Mouse (Mus musculus) heart, embryonic 10.5 days (tissue): Measurements from ENCODE around the gene Plpp2. TPM values are rescaled to one million over a fixed set of nuclear protein-coding genes. Genes with fewer than 3 reads are reported as not detected.

Experiments
- DNase-seq: peaks from one replicate; pipeline ENCODE4 v3.0.0-alpha.2; 2017; ENCODE audit warnings: low spot score
- H3K27ac ChIP-seq: fragments of 300-500 bp; sonication (generic); 2 replicates; pipeline ENCODE4 v1.5.1; 2016; ENCODE audit warnings: mild to moderate bottlenecking
- H3K27me3 ChIP-seq: fragments of 300-500 bp; sonication (generic); 2 replicates; pipeline ENCODE4 v1.6.1; 2016; ENCODE audit warnings: mild to moderate bottlenecking; ENCODE audit not compliant: poor library complexity, insufficient read depth, severe bottlenecking
- H3K36me3 ChIP-seq: fragments of 300-500 bp; sonication (generic); 2 replicates; pipeline ENCODE4 v1.6.1; 2016; ENCODE audit warnings: mild to moderate bottlenecking, moderate library complexity
- H3K4me1 ChIP-seq: fragments of 300-500 bp; sonication (generic); 2 replicates; pipeline ENCODE4 v1.6.1; 2016; ENCODE audit warnings: mild to moderate bottlenecking
- H3K4me3 ChIP-seq: fragments of 300-500 bp; sonication (generic); 2 replicates; pipeline ENCODE4 v1.5.1; 2016; ENCODE audit warnings: mild to moderate bottlenecking, moderate library complexity
- H3K9me3 ChIP-seq: fragments of 300-500 bp; sonication (generic); 2 replicates; pipeline ENCODE4 v1.6.1; 2016; ENCODE audit warnings: mild to moderate bottlenecking, moderate library complexity
- WGBS: fragments of 180-500 bp; shearing (Covaris S2); methylation state at CpG from one replicate; pipeline ENCODE4 v1.1.7; 2016; 5-methylcytosine and 5-hydroxymethylcytosine counted together
- microRNA-seq: library from miRNA; unstranded; fragments of <30 nt; microRNA quantifications from one replicate; pipeline ENCODE4, GENCODE M21; 2017
- polyA plus RNA-seq: library from polyadenylated mRNA; unstranded; fragments of >200 nt; fragmentation: Nextera tagmentation; extraction: Ambion mirVana; gene quantifications from 2 replicates; pipeline ENCODE4 v1.2.1, GENCODE M21; 2016

Plpp2 gene
- polyA plus RNA-seq, 1 experiment from 2014 or later = 24.1 TPM

GRCm38 (mm10) chr10:79524433-79524832, 9.2 kb downstream of the Plpp2 start:
- H3K27ac ChIP-seq = no peak overlapping the region
- H3K4me1 ChIP-seq = no peaks in the 10 kb centered on the region; the same call in 1 of the 2 replicates
- peaks cover 25% of the 10 kb centered on the region for H3K36me3 ChIP-seq
- WGBS = 74% methylated on average over 1 of the region's 1 CpGs
- no peak overlapping the region for H3K4me3 ChIP-seq
- no peak for DNase-seq
- H3K27me3 ChIP-seq = no peaks in the 10 kb centered on the region
- H3K9me3 ChIP-seq = no peaks in the 10 kb centered on the region

- WGBS = 74% methylated on average over 2 of the region's 2 CpGs
- H3K36me3 ChIP-seq = no peaks in the 10 kb centered on the region
- H3K4me3 ChIP-seq = no peak overlapping the region
- H3K4me1 ChIP-seq = no peaks in the 10 kb centered on the region
- H3K27ac ChIP-seq = no peak overlapping the region
- no peak for DNase-seq
- H3K27me3 ChIP-seq = no peaks in the 10 kb centered on the region
- no peaks in the 10 kb centered on the region for H3K9me3 ChIP-seq
Observed at GRCm38 (mm10) chr10:79506709-79507108, 26.9 kb downstream of the Plpp2 start.

- DNase-seq = no peak
- Histone ChIP-seq H3K27me3 (no peaks in the 10 kb centered on the region), H3K4me1 (no peaks in the 10 kb centered on the region), H3K9me3 (0 out of 2 replicates have a peak, but pooled peaks cover 2% of the 10 kb centered on the region), H3K27ac (no peak overlapping the region), H3K4me3 (no peak overlapping the region), H3K36me3 (no peaks in the 10 kb centered on the region)
- 63% methylated on average over 6 of the region's 6 CpGs for WGBS
Observed at GRCm38 (mm10) chr10:79502830-79503644, 30.6 kb downstream of the Plpp2 start.

- 55% methylated on average over 2 of the region's 2 CpGs for WGBS
- no peak overlapping the region for H3K27ac ChIP-seq
- no peak for DNase-seq
- no peaks in the 10 kb centered on the region for H3K36me3 ChIP-seq
- no peaks in the 10 kb centered on the region for H3K27me3 ChIP-seq
- H3K9me3 ChIP-seq = 0 out of 2 replicates have a peak, but pooled peaks cover 2% of the 10 kb centered on the region
- no peaks in the 10 kb centered on the region for H3K4me1 ChIP-seq
- no peak overlapping the region for H3K4me3 ChIP-seq
Observed at GRCm38 (mm10) chr10:79496701-79497288, 36.8 kb downstream of the Plpp2 start.

- WGBS = 60% methylated on average over 3 of the region's 3 CpGs
- Histone ChIP-seq H3K4me3 (no peak overlapping the region), H3K9me3 (0 out of 2 replicates have a peak, but pooled peaks cover 2% of the 10 kb centered on the region), H3K27me3 (no peaks in the 10 kb centered on the region), H3K36me3 (no peaks in the 10 kb centered on the region), H3K4me1 (no peaks in the 10 kb centered on the region), H3K27ac (no peak overlapping the region)
- no peak for DNase-seq
Observed at GRCm38 (mm10) chr10:79495886-79496285, 37.7 kb downstream of the Plpp2 start.

Small RNAs within 50 kb of the gene (microRNA-seq; reads per million reads assigned to microRNA genes)
- 1.0 reads per million for gene Mir6909

Other genes starting within 250 kb of the Plpp2 start
- not detected in 2 replicates for gene Vmn2r82, start 177.3 kb downstream of the Plpp2 start, polyA plus RNA-seq
- not detected in 2 replicates for gene Vmn2r83, start 65.1 kb downstream of the Plpp2 start, polyA plus RNA-seq
- 46.6 and 53.9 TPM in 2 replicates for gene Mier2, start 21.4 kb upstream of the Plpp2 start, polyA plus RNA-seq
- gene Theg, start 53.5 kb upstream of the Plpp2 start, polyA plus RNA-seq = not detected in 2 replicates
- gene C2cd4c, start 80.2 kb upstream of the Plpp2 start, polyA plus RNA-seq = not detected in 2 replicates
- 2.7 and 6.3 TPM in 2 replicates for gene Shc2, start 104.1 kb upstream of the Plpp2 start, polyA plus RNA-seq
- not detected in 2 replicates for gene Odf3l2, start 111.9 kb upstream of the Plpp2 start, polyA plus RNA-seq
- gene Madcam1, start 130.8 kb upstream of the Plpp2 start, polyA plus RNA-seq = 0.38 and 1.3 TPM in 2 replicates
- gene Tpgs1, start 135.6 kb upstream of the Plpp2 start, polyA plus RNA-seq = 52.3 and 59.4 TPM in 2 replicates
- 188 and 215 TPM in 2 replicates for gene Cdc34, start 148.4 kb upstream of the Plpp2 start, polyA plus RNA-seq
- gene Gzmm, start 155.2 kb upstream of the Plpp2 start, polyA plus RNA-seq = 0.46 and 0.54 TPM in 2 replicates
- 1,251 and 1,319 TPM in 2 replicates for gene Bsg, start 170.7 kb upstream of the Plpp2 start, polyA plus RNA-seq
- gene Hcn2, start 182.8 kb upstream of the Plpp2 start, polyA plus RNA-seq = not detected in 2 replicates
- gene Polrmt, start 212.8 kb upstream of the Plpp2 start, polyA plus RNA-seq = 39.8 and 42.5 TPM in 2 replicates
- 0.11 and 0.16 TPM in 2 replicates for gene Fgf22, start 221.3 kb upstream of the Plpp2 start, polyA plus RNA-seq
- 84.4 and 113 TPM in 2 replicates for gene Rnf126, start 233.2 kb upstream of the Plpp2 start, polyA plus RNA-seq
- 7.9 and 8.0 TPM in 2 replicates for gene Fstl3, start 243.5 kb upstream of the Plpp2 start, polyA plus RNA-seq